ENCODE assay signal across 13 mouse cellular contexts in genomic region chr14:58709861-58710260, GRCm38 (mm10).
A peak's percentile ranks its signal among the peaks of the same experiment; 100 is the strongest.
DNase-seq lines count a peak whose midpoint lies in the region; ATAC-seq and TF ChIP-seq lines count a peak whose summit lies in the region.
"Had no signal": no experiment of that assay in that cellular context is flagged by ENCODE, and none has a peak within 500 bp of the region (broad histone marks: within the 10 kb centered on the region; RNA-seq: fewer than 3 reads in every experiment).

No protein-coding gene starts in this region.

- intact Hi-C loops in heart, postnatal 25 days (cut with DNase I), result no loop called here

- H3K4me2 ChIP-seq in forebrain, embryonic 15.5 days (replicated peaks), result no peak overlapping the region
- H3K4me2 ChIP-seq in forebrain, embryonic 11.5 days (ENCODE audit: low read depth, low read length, severe bottlenecking), result no peak overlapping the region
- H3K4me2 ChIP-seq in lung, embryonic 16.5 days (ENCODE audit: low read depth, low read length), result no peak overlapping the region
- H3K4me2 ChIP-seq: embryonic facial prominence, embryonic 13.5 days; hindbrain, embryonic 12.5 days; liver, embryonic 15.5 days; neural tube, embryonic 12.5 days had no signal

- no peaks in the 10 kb centered on the region for H3K4me1 ChIP-seq in forebrain, embryonic 15.5 days
- no peaks in the 10 kb centered on the region for H3K4me1 ChIP-seq in forebrain, embryonic 11.5 days (replicated peaks; ENCODE audit: control insufficient read depth, insufficient read depth, low read length)
- H3K4me1 ChIP-seq in lung, embryonic 16.5 days (replicated peaks; ENCODE audit: control insufficient read depth, insufficient read depth, low read length), result no peaks in the 10 kb centered on the region
- no peaks in the 10 kb centered on the region; the same call in 1 of the 2 replicates for H3K4me1 ChIP-seq in lung, adult 2 months (ENCODE audit: control insufficient read depth, insufficient read depth, low read length)
- H3K4me1 ChIP-seq: embryonic facial prominence, embryonic 13.5 days; hindbrain, embryonic 12.5 days; liver, embryonic 15.5 days; neural tube, embryonic 12.5 days had no signal

- no peak overlapping the region for H3K4me3 ChIP-seq in forebrain, embryonic 15.5 days
- no peak overlapping the region for H3K4me3 ChIP-seq in forebrain, embryonic 11.5 days (ENCODE audit: low read depth, low read length)
- H3K4me3 ChIP-seq in lung, embryonic 16.5 days (ENCODE audit: low read length), result no peak overlapping the region
- H3K4me3 ChIP-seq in lung, adult 2 months (replicated peaks; ENCODE audit: extremely low read depth, low read depth, low read length), result no peak overlapping the region
- H3K4me3 ChIP-seq: embryonic facial prominence, embryonic 13.5 days; hindbrain, embryonic 12.5 days; liver, embryonic 15.5 days; neural tube, embryonic 12.5 days had no signal

- no peak for TF ChIP-seq POLR2A in lung, adult 2 months (IDR thresholded peaks at IDR 0.05; ENCODE audit: borderline replicate concordance, extremely low read depth, low read depth, low read length)

- no peak for TF ChIP-seq CTCF in lung, adult 2 months (IDR thresholded peaks at IDR 0.05; ENCODE audit: insufficient read depth, low read length)

- no peaks in the 10 kb centered on the region for H3K27me3 ChIP-seq in forebrain, embryonic 15.5 days
- no peaks in the 10 kb centered on the region for H3K27me3 ChIP-seq in forebrain, embryonic 11.5 days (ENCODE audit: control insufficient read depth, insufficient read depth, low read length)
- no peaks in the 10 kb centered on the region for H3K27me3 ChIP-seq in lung, embryonic 16.5 days (ENCODE audit: control insufficient read depth, insufficient read depth, low read depth, low read length)
- H3K27me3 ChIP-seq: embryonic facial prominence, embryonic 13.5 days; hindbrain, embryonic 12.5 days; liver, embryonic 15.5 days; neural tube, embryonic 12.5 days had no signal

- H3K36me3 ChIP-seq in forebrain, embryonic 15.5 days, result no peaks in the 10 kb centered on the region
- H3K36me3 ChIP-seq in forebrain, embryonic 11.5 days (ENCODE audit: control insufficient read depth, insufficient read depth, low read length), result no peaks in the 10 kb centered on the region
- no peaks in the 10 kb centered on the region for H3K36me3 ChIP-seq in lung, embryonic 16.5 days (ENCODE audit: control insufficient read depth, insufficient read depth, low read length)
- H3K36me3 ChIP-seq: embryonic facial prominence, embryonic 13.5 days; hindbrain, embryonic 12.5 days; liver, embryonic 15.5 days; neural tube, embryonic 12.5 days had no signal

- H3K27ac ChIP-seq in forebrain, embryonic 15.5 days (replicated peaks), result no peak overlapping the region
- no peak overlapping the region for H3K27ac ChIP-seq in forebrain, embryonic 11.5 days (ENCODE audit: low read depth, low read length)
- no peak overlapping the region for H3K27ac ChIP-seq in lung, embryonic 16.5 days (ENCODE audit: low read length)
- H3K27ac ChIP-seq: embryonic facial prominence, embryonic 13.5 days; hindbrain, embryonic 12.5 days; liver, embryonic 15.5 days; neural tube, embryonic 12.5 days had no signal

- H3K9me3 ChIP-seq in forebrain, embryonic 15.5 days, result no peaks in the 10 kb centered on the region
- no peaks in the 10 kb centered on the region for H3K9me3 ChIP-seq in forebrain, embryonic 11.5 days (ENCODE audit: control insufficient read depth, low read length)
- H3K9me3 ChIP-seq in lung, embryonic 16.5 days (ENCODE audit: control insufficient read depth, low read length), result no peaks in the 10 kb centered on the region
- H3K9me3 ChIP-seq: embryonic facial prominence, embryonic 13.5 days; hindbrain, embryonic 12.5 days; liver, embryonic 15.5 days; neural tube, embryonic 12.5 days had no signal

- no peak overlapping the region for H3K9ac ChIP-seq in forebrain, embryonic 15.5 days (replicated peaks)
- H3K9ac ChIP-seq in forebrain, embryonic 11.5 days (ENCODE audit: low read length), result no peak overlapping the region
- H3K9ac ChIP-seq in lung, embryonic 16.5 days (ENCODE audit: low read length), result no peak overlapping the region
- H3K9ac ChIP-seq: embryonic facial prominence, embryonic 13.5 days; hindbrain, embryonic 12.5 days; liver, embryonic 15.5 days; neural tube, embryonic 12.5 days had no signal

- ATAC-seq in forebrain, embryonic 15.5 days (replicated peaks), result peak; percentile 64; the same call in 1 of the 2 replicates
- no peak for ATAC-seq in forebrain, embryonic 11.5 days (replicated peaks; ENCODE audit: low FRiP score)
- ATAC-seq in lung, embryonic 16.5 days (ENCODE audit: low read depth), result peak; percentile 52; the same call in 1 of the 2 replicates

- no peak for DNase-seq in forebrain, embryonic 11.5 days (ENCODE audit: low spot score)
- no peak for DNase-seq in lung, adult 2 months
- peak; percentile 24 for DNase-seq in heart, postnatal 25 days (ENCODE audit: low spot score)
- DNase-seq in lung, postnatal 25 days (ENCODE audit: low spot score), result peak; percentile 21
- no peak for DNase-seq in gastrocnemius, adult 8-10 months (ENCODE audit: low spot score in 2 of 2)
- no peak for DNase-seq in urinary bladder, postnatal 36 days (ENCODE audit: low spot score in 2 of 2)
- DNase-seq: thymus, postnatal 25 days had no signal

- 44% methylated on average over 7 of the region's 7 CpGs for WGBS in forebrain, embryonic 15.5 days
- WGBS in forebrain, embryonic 11.5 days, result 87% methylated on average over 7 of the region's 7 CpGs
- WGBS in lung, embryonic 16.5 days, result 59% methylated on average over 7 of the region's 7 CpGs
- 56% methylated on average over 7 of the region's 7 CpGs for WGBS in lung, adult 2 months

Comparison
In these comparisons a context has a peak if more than half of its experiments do, and no peak if none do; other contexts are left out.
1. DNase-seq: peak in heart, postnatal 25 days (single experiment) and lung, postnatal 25 days (single experiment); none in forebrain, embryonic 11.5 days (single experiment), lung, adult 2 months (single experiment), gastrocnemius, adult 8-10 months (0 of 2) and urinary bladder, postnatal 36 days (0 of 2).